Mouse (Mus musculus): ENCODE results near the gene Adamts3.

- TF ChIP-seq CTCF (IDR thresholded peaks at IDR 0.05; ENCODE audit: insufficient read depth, low read length) (no peak), POLR2A (IDR thresholded peaks at IDR 0.05; ENCODE audit: borderline replicate concordance, extremely low read depth, low read depth, low read length) (no peak)
Observed at GRCm38 (mm10) chr5:89858837-89859236, 24.3 kb downstream of the Adamts3 start.
